In the genomic region with DNA sequence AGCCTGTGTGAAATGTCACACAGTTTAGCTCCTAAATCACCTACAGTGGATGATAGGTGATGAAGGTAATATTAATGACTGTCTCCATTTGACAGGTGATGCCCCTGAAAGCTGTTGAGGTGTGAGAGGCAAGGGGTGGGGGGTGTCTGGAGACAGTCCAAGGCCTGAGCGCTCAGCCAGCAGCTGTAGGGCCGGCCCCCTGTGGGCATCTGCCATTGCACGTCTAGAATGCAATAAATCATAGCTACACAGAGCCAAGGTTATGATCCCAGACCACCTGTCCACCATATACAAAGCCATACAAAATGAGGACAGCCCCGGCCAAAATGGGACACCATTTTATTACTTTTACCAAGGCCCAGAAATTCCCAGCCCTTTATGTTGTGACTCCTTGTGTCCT, we compare ENCODE assay signal across 24 mouse cellular contexts. TPM values are rescaled to one million over a fixed set of nuclear protein-coding genes. Genes with fewer than 3 reads are reported as not detected.
"Had no signal": no experiment of that assay in that cellular context is flagged by ENCODE, and none has a peak within 500 bp of the region (broad histone marks: within the 10 kb centered on the region; RNA-seq: fewer than 3 reads in every experiment).

No protein-coding gene starts in this region.

- H3K27ac ChIP-seq: liver, embryonic 13.5 days; midbrain, embryonic 15.5 days; neural tube, embryonic 13.5 days; stomach, embryonic 15.5 days had no signal

- H3K4me3 ChIP-seq: liver, embryonic 13.5 days; midbrain, embryonic 15.5 days; myocyte; neural tube, embryonic 13.5 days; stomach, embryonic 15.5 days had no signal

- DNase-seq: kidney, adult 9 months; kidney, postnatal 14 days; kidney, postnatal 4 days; liver, embryonic 13.5 days; lung, adult 2 months; lung, postnatal 14 days; lung, postnatal 4 days; retina, postnatal 1 day; right cerebral cortex, postnatal 25 days; spleen, adult 18-20 months; thymus, adult 2 months; thymus, postnatal 14 days; thymus, postnatal 4 days had no signal

- ATAC-seq: midbrain, embryonic 15.5 days had no signal

- H3K4me2 ChIP-seq: liver, embryonic 13.5 days; midbrain, embryonic 11.5 days; midbrain, embryonic 15.5 days; neural tube, embryonic 13.5 days; stomach, embryonic 15.5 days had no signal

- H3K9ac ChIP-seq: liver, embryonic 13.5 days; midbrain, embryonic 15.5 days; neural tube, embryonic 13.5 days; stomach, embryonic 15.5 days had no signal

- H3K9me3 ChIP-seq: liver, embryonic 13.5 days; midbrain, embryonic 15.5 days; neural tube, embryonic 13.5 days; stomach, embryonic 15.5 days had no signal

- H3K36me3 ChIP-seq: liver, embryonic 13.5 days; midbrain, embryonic 15.5 days had no signal

RNA-seq across cellular contexts. Expression of a gene that starts 1.7 kb away (rescaled TPM):
- total RNA-seq: liver, adult 2 months; megakaryocyte progenitor cell, adult 5-6 weeks; megakaryocyte-erythroid progenitor cell, adult 5-6 weeks; monocyte, adult 5-6 weeks; neutrophil, adult 5-6 weeks had no signal
- polyA plus RNA-seq: liver, adult 2 months; liver, embryonic 13.5 days; liver, embryonic 16.5 days; myocyte had no signal

RNA-seq across cellular contexts. Expression of a gene that starts 24.5 kb away (rescaled TPM):
- total RNA-seq: liver, adult 2 months; megakaryocyte-erythroid progenitor cell, adult 5-6 weeks; monocyte, adult 5-6 weeks had no signal
